14 mouse cellular contexts compared by ENCODE assay signal in the genomic region with DNA sequence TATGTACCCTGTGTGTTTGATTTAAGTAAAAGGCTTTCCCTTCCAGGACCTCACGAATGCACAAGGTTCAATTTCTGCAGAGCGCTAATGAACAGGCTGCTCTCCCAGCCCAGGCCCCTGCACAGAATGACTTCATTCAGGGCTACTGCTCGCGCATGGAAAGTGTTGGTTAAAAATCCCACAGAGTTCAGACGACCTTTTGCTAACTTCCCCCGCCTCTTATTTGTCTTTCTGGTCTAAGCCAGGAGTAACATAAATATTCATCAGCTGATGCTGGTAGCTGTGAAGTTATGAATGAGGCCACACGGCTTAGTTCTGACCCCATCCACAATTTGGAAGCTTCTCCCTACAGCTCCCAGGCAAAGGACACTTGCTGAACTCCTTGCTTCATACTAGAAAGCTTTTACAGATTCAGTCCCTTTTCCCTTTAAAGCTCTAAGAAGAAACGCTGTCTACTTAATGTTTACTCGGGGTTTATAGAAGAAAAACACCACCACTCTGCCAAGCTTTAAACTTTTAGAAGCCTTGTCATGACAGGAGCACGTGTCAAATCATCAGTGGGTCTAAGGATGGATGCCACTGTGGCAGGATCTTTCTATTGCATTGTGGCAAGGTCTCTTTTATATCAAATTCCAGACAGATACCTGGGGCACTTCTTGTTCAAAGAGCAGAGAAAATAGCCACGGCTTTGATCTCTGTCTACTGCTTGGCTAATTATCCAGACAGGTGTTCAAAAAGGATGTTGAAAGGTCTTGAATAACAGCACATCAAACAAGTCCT.
DNase-seq lines count a peak whose midpoint lies in the region; ATAC-seq and TF ChIP-seq lines count a peak whose summit lies in the region.
"Had no signal": no experiment of that assay in that cellular context is flagged by ENCODE, and none has a peak within 500 bp of the region (broad histone marks: within the 10 kb centered on the region; RNA-seq: fewer than 3 reads in every experiment).

No protein-coding gene starts in this region.

- intact Hi-C loops in left cerebral cortex, postnatal 4 days (cut with DNase I), result loop anchor here (10.0 kb wide), 2 partner anchors 701 to 1371 kb away; no protein-coding TSS in a partner anchor

- H3K4me1 ChIP-seq in kidney, embryonic 15.5 days, result no peaks in the 10 kb centered on the region
- H3K4me1 ChIP-seq in kidney, adult 2 months (ENCODE audit: control insufficient read depth, insufficient read depth, low read length), result no peaks in the 10 kb centered on the region
- H3K4me1 ChIP-seq in stomach, embryonic 16.5 days (ENCODE audit: control insufficient read depth, insufficient read depth, low read length), result no peaks in the 10 kb centered on the region
- no peaks in the 10 kb centered on the region for H3K4me1 ChIP-seq in stomach, postnatal 0 days (replicated peaks; ENCODE audit: control insufficient read depth, insufficient read depth)
- H3K4me1 ChIP-seq in limb, embryonic 13.5 days, result peaks cover 19% of the 10 kb centered on the region

- H3K36me3 ChIP-seq in kidney, embryonic 15.5 days, result no peaks in the 10 kb centered on the region
- H3K36me3 ChIP-seq in kidney, adult 2 months (ENCODE audit: control insufficient read depth, insufficient read depth, low read length), result no peaks in the 10 kb centered on the region
- no peaks in the 10 kb centered on the region for H3K36me3 ChIP-seq in stomach, embryonic 16.5 days (ENCODE audit: control insufficient read depth, insufficient read depth, low read length)
- no peaks in the 10 kb centered on the region for H3K36me3 ChIP-seq in stomach, postnatal 0 days (ENCODE audit: control insufficient read depth, insufficient read depth, low read length)
- no peaks in the 10 kb centered on the region for H3K36me3 ChIP-seq in limb, embryonic 13.5 days
- H3K36me3 ChIP-seq: G1E; limb, embryonic 15.5 days had no signal

- no peak for DNase-seq in kidney, adult 2 months
- DNase-seq in stomach, postnatal 0 days (ENCODE audit: low spot score), result no peak
- DNase-seq in left cerebral cortex, postnatal 4 days, result no peak
- no peak for DNase-seq in adrenal gland, adult (ENCODE audit: inconsistent age in 2 of 2, low spot score in 1 of 2)
- DNase-seq: cerebellum, adult 9-10 months; heart, postnatal 10 days; right cerebral cortex, postnatal 25 days had no signal

- TF ChIP-seq CTCF in kidney, adult 2 months (conservative IDR thresholded peaks at IDR 0.05; ENCODE audit: insufficient read depth, insufficient read length, low read depth, low read length), result no peak
- TF ChIP-seq CTCF in stomach, postnatal 0 days (IDR thresholded peaks at IDR 0.05; ENCODE audit: low read depth), result no peak

- TF ChIP-seq EP300 in stomach, postnatal 0 days (optimal IDR thresholded peaks at IDR 0.05), result no peak

- H3K4me2 ChIP-seq in kidney, embryonic 15.5 days, result no peak overlapping the region
- H3K4me2 ChIP-seq in stomach, embryonic 16.5 days (ENCODE audit: low read depth, low read length), result no peak overlapping the region
- no peak overlapping the region for H3K4me2 ChIP-seq in stomach, postnatal 0 days (replicated peaks; ENCODE audit: low read depth)
- no peak overlapping the region for H3K4me2 ChIP-seq in limb, embryonic 13.5 days (replicated peaks)
- H3K4me2 ChIP-seq: limb, embryonic 15.5 days had no signal

- no peaks in the 10 kb centered on the region for H3K27me3 ChIP-seq in kidney, embryonic 15.5 days
- no peaks in the 10 kb centered on the region for H3K27me3 ChIP-seq in kidney, adult 2 months (replicated peaks; ENCODE audit: control insufficient read depth, insufficient read depth, low read length)
- no peaks in the 10 kb centered on the region for H3K27me3 ChIP-seq in stomach, embryonic 16.5 days (ENCODE audit: control insufficient read depth, insufficient read depth, low read length)
- H3K27me3 ChIP-seq in stomach, postnatal 0 days (ENCODE audit: control insufficient read depth, insufficient read depth, low read length), result no peaks in the 10 kb centered on the region
- no peaks in the 10 kb centered on the region for H3K27me3 ChIP-seq in limb, embryonic 13.5 days
- H3K27me3 ChIP-seq: limb, embryonic 15.5 days had no signal

- H3K9me3 ChIP-seq in kidney, embryonic 15.5 days (replicated peaks), result no peaks in the 10 kb centered on the region
- no peaks in the 10 kb centered on the region for H3K9me3 ChIP-seq in stomach, embryonic 16.5 days (replicated peaks; ENCODE audit: control insufficient read depth, low read length)
- no peaks in the 10 kb centered on the region for H3K9me3 ChIP-seq in stomach, postnatal 0 days (ENCODE audit: control insufficient read depth, low read length)
- no peaks in the 10 kb centered on the region for H3K9me3 ChIP-seq in limb, embryonic 13.5 days
- H3K9me3 ChIP-seq: G1E; limb, embryonic 15.5 days had no signal

- no peak overlapping the region for H3K4me3 ChIP-seq in kidney, embryonic 15.5 days (replicated peaks)
- no peak overlapping the region for H3K4me3 ChIP-seq in kidney, adult 2 months (ENCODE audit: insufficient read depth, low read depth, low read length)
- no peak overlapping the region for H3K4me3 ChIP-seq in stomach, embryonic 16.5 days (replicated peaks; ENCODE audit: low read length)
- no peak overlapping the region for H3K4me3 ChIP-seq in stomach, postnatal 0 days (ENCODE audit: low read depth, low read length)
- H3K4me3 ChIP-seq in limb, embryonic 13.5 days, result no peak overlapping the region
- H3K4me3 ChIP-seq: limb, embryonic 15.5 days had no signal

- no peak for TF ChIP-seq POLR2A in kidney, adult 2 months (IDR thresholded peaks at IDR 0.05; ENCODE audit: low read depth, low read length)

- H3K9ac ChIP-seq in kidney, embryonic 15.5 days, result no peak overlapping the region
- H3K9ac ChIP-seq in stomach, embryonic 16.5 days (ENCODE audit: low read length), result no peak overlapping the region
- H3K9ac ChIP-seq in stomach, postnatal 0 days (ENCODE audit: low read length), result no peak overlapping the region
- H3K9ac ChIP-seq in limb, embryonic 13.5 days, result no peak overlapping the region
- H3K9ac ChIP-seq: limb, embryonic 15.5 days had no signal

- H3K27ac ChIP-seq in kidney, embryonic 15.5 days, result no peak overlapping the region
- no peak overlapping the region for H3K27ac ChIP-seq in kidney, adult 2 months (ENCODE audit: insufficient read depth, low read depth, low read length)
- H3K27ac ChIP-seq in stomach, embryonic 16.5 days (ENCODE audit: low read length), result no peak overlapping the region
- H3K27ac ChIP-seq in stomach, postnatal 0 days (replicated peaks), result no peak overlapping the region
- no peak overlapping the region for H3K27ac ChIP-seq in limb, embryonic 13.5 days
- H3K27ac ChIP-seq: limb, embryonic 15.5 days; macrophage had no signal

- peak; percentile 52; the same call in 1 of the 2 replicates for ATAC-seq in kidney, embryonic 15.5 days (replicated peaks; ENCODE audit: low FRiP score)
- ATAC-seq in stomach, embryonic 16.5 days (ENCODE audit: insufficient read depth, low FRiP score), result 0 out of 2 replicates have a peak, but pooled peaks have one; percentile 29
- ATAC-seq in stomach, postnatal 0 days (ENCODE audit: low FRiP score, low TSS enrichment), result no peak
- peak; percentile 78 for ATAC-seq in limb, embryonic 13.5 days (ENCODE audit: low FRiP score, low read depth)
- no peak for ATAC-seq in erythroblast, adult 5-6 weeks (replicated peaks; ENCODE audit: low FRiP score, poor library complexity, severe bottlenecking)

- 35% methylated on average over 11 of the region's 11 CpGs for WGBS in kidney, embryonic 15.5 days
- 41% methylated on average over 11 of the region's 11 CpGs for WGBS in kidney, adult 2 months
- 27% methylated on average over 11 of the region's 11 CpGs for WGBS in stomach, embryonic 16.5 days
- 25% methylated on average over 11 of the region's 11 CpGs for WGBS in stomach, postnatal 0 days
- WGBS in limb, embryonic 13.5 days, result 32% methylated on average over 11 of the region's 11 CpGs

Comparison
In these comparisons a context has a peak if more than half of its experiments do, and no peak if none do; other contexts are left out.
1. ATAC-seq: peak in kidney, embryonic 15.5 days (single experiment), stomach, embryonic 16.5 days (single experiment) and limb, embryonic 13.5 days (single experiment); none in stomach, postnatal 0 days (single experiment) and erythroblast, adult 5-6 weeks (single experiment).